Mouse (Mus musculus): ENCODE measurements around the gene Psmc2. TPM values are rescaled to one million over a fixed set of nuclear protein-coding genes. Genes with fewer than 3 reads are reported as not detected.

The Psmc2 gene
- polyA plus RNA-seq, 1 experiment, result 42.3 TPM

DNA sequence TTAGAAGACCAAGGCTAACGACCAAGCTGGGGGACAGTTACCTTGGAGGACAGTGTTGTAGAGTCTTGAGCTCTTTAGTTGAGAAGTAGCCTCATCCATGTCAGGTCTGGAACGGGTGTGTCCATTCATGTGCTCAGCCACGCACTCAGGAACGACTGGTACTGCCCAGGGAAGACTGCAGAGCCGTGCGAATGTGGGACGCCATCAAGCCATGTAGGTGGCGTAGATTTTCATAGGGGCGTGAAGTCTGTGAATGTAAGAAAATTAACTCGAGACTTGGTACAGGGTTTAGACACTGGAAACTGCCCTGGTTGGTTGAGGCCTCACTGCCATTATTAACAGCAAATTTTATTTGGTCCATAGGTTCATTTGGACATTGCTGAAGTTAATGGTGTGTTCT is 41.5 kb upstream of the Psmc2 start:
- WGBS, result 93% methylated on average over 10 of the region's 10 CpGs
- peaks cover 10% of the 10 kb centered on the region for H3K36me3 ChIP-seq (ENCODE audit: control insufficient read depth, insufficient read depth, low read length)
- no peak for DNase-seq
- no peak for TF ChIP-seq POLR2A (IDR thresholded peaks at IDR 0.05; ENCODE audit: low read depth, low read length)
- TF ChIP-seq CTCF (conservative IDR thresholded peaks at IDR 0.05; ENCODE audit: insufficient read depth, insufficient read length, low read depth, low read length), result no peak
- no peak overlapping the region for H3K4me3 ChIP-seq (ENCODE audit: insufficient read depth, low read depth, low read length)
- H3K27me3 ChIP-seq (replicated peaks; ENCODE audit: control insufficient read depth, insufficient read depth, low read length), result no peaks in the 10 kb centered on the region
- H3K4me1 ChIP-seq (ENCODE audit: control insufficient read depth, insufficient read depth, low read length), result peaks cover 1% of the 10 kb centered on the region; the same call in 1 of the 2 replicates
- no peak overlapping the region for H3K27ac ChIP-seq (ENCODE audit: insufficient read depth, low read depth, low read length)

DNA sequence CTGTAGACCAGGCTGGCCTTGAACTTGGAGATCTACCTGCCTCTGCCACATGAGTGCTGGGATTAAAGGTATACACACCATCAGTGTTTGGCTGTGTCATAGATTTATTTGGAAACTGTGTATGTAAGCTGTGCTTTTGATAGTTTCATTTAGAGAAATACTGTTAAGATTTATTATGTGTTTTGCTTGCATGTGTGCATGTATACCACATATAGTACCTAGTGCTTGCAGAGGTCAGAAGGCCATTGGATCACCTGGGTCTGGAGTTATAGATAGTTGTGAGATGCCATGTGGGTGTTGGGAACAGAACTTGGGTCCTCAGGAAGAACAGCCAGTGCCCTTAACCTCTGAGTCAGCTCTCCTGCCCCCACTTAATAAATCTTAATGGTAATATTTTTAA is 40.4 kb upstream of the Psmc2 start:
- no peak for TF ChIP-seq CTCF (conservative IDR thresholded peaks at IDR 0.05; ENCODE audit: insufficient read depth, insufficient read length, low read depth, low read length)
- TF ChIP-seq POLR2A (IDR thresholded peaks at IDR 0.05; ENCODE audit: low read depth, low read length), result no peak
- Histone ChIP-seq H3K27ac (ENCODE audit: insufficient read depth, low read depth, low read length) (no peak overlapping the region), H3K27me3 (replicated peaks; ENCODE audit: control insufficient read depth, insufficient read depth, low read length) (no peaks in the 10 kb centered on the region), H3K4me1 (ENCODE audit: control insufficient read depth, insufficient read depth, low read length) (no peaks in the 10 kb centered on the region), H3K4me3 (ENCODE audit: insufficient read depth, low read depth, low read length) (no peak overlapping the region), H3K36me3 (ENCODE audit: control insufficient read depth, insufficient read depth, low read length) (peaks cover 12% of the 10 kb centered on the region)
- DNase-seq, result no peak

GRCm38 (mm10) chr5:21745966-21746365 is 39.1 kb upstream of the Psmc2 start:
- Histone ChIP-seq H3K4me3 (ENCODE audit: insufficient read depth, low read depth, low read length) (no peak overlapping the region), H3K4me1 (ENCODE audit: control insufficient read depth, insufficient read depth, low read length) (no peaks in the 10 kb centered on the region), H3K27me3 (replicated peaks; ENCODE audit: control insufficient read depth, insufficient read depth, low read length) (no peaks in the 10 kb centered on the region), H3K27ac (ENCODE audit: insufficient read depth, low read depth, low read length) (no peak overlapping the region), H3K36me3 (ENCODE audit: control insufficient read depth, insufficient read depth, low read length) (peaks cover 9% of the 10 kb centered on the region)
- 91% methylated on average over 8 of the region's 8 CpGs for WGBS
- no peak for TF ChIP-seq POLR2A (IDR thresholded peaks at IDR 0.05; ENCODE audit: low read depth, low read length)
- TF ChIP-seq CTCF (conservative IDR thresholded peaks at IDR 0.05; ENCODE audit: insufficient read depth, insufficient read length, low read depth, low read length), result no peak
- no peak for DNase-seq

DNA sequence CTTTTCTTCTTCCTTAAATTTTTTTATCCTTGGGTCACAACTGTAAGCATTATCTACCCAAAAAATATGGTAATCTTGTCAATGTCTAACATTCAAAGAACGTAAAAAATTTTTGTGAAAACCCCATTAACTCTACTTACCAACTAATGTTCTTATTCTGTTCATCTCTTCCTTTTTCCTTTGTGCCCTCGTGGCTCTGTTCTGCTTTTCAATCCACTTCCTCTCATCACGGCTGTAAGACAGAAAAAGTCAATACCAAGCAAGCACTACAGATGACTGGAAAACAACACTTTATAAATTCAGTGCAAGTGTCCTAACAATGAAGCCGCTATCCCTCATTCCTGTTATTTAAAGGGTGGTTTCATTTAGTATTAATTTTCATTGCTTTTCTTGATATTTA is 16.6 kb upstream of the Psmc2 start:
- WGBS, result 89% methylated on average over 4 of the region's 4 CpGs
- Histone ChIP-seq H3K27ac (ENCODE audit: insufficient read depth, low read depth, low read length) (no peak overlapping the region), H3K4me3 (ENCODE audit: insufficient read depth, low read depth, low read length) (no peak overlapping the region), H3K36me3 (ENCODE audit: control insufficient read depth, insufficient read depth, low read length) (peaks cover 7% of the 10 kb centered on the region), H3K4me1 (ENCODE audit: control insufficient read depth, insufficient read depth, low read length) (no peaks in the 10 kb centered on the region), H3K27me3 (replicated peaks; ENCODE audit: control insufficient read depth, insufficient read depth, low read length) (no peaks in the 10 kb centered on the region)
- no peak for TF ChIP-seq CTCF (conservative IDR thresholded peaks at IDR 0.05; ENCODE audit: insufficient read depth, insufficient read length, low read depth, low read length)
- no peak for TF ChIP-seq POLR2A (IDR thresholded peaks at IDR 0.05; ENCODE audit: low read depth, low read length)
- DNase-seq, result no peak

- Histone ChIP-seq H3K27ac (ENCODE audit: insufficient read depth, low read depth, low read length) (no peak overlapping the region), H3K36me3 (ENCODE audit: control insufficient read depth, insufficient read depth, low read length) (peaks cover 7% of the 10 kb centered on the region), H3K4me3 (ENCODE audit: insufficient read depth, low read depth, low read length) (no peak overlapping the region), H3K27me3 (replicated peaks; ENCODE audit: control insufficient read depth, insufficient read depth, low read length) (no peaks in the 10 kb centered on the region), H3K4me1 (ENCODE audit: control insufficient read depth, insufficient read depth, low read length) (no peaks in the 10 kb centered on the region)
- TF ChIP-seq POLR2A (IDR thresholded peaks at IDR 0.05; ENCODE audit: low read depth, low read length) (no peak), CTCF (conservative IDR thresholded peaks at IDR 0.05; ENCODE audit: insufficient read depth, insufficient read length, low read depth, low read length) (no peak)
- no peak for DNase-seq
- 85% methylated on average over 6 of the region's 6 CpGs for WGBS
Observed at GRCm38 (mm10) chr5:21769841-21770240, 15.2 kb upstream of the Psmc2 start.

DNA sequence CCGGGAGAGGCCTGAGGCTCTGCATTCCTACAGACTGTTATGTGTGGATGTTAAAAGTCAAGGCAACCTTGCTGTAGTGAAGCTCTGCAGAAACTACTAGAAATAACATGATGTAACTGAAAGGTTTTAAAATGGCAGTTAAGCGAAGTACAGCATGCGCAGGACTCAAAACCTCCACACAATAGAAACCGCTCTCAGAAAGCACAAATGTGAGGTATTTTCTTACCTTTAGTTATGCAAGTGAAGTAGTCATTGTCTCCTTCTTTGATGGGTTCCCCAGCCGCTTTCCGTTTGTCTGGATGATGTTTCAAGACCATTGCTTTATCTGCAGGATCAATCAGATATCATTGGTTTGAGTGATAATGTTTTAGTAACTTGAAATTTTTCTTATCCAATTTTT is 8.6 kb upstream of the Psmc2 start:
- H3K4me3 ChIP-seq (ENCODE audit: insufficient read depth, low read depth, low read length), result no peak overlapping the region
- no peak for DNase-seq
- 92% methylated on average over 6 of the region's 6 CpGs for WGBS
- H3K27ac ChIP-seq (ENCODE audit: insufficient read depth, low read depth, low read length), result no peak overlapping the region
- H3K36me3 ChIP-seq (ENCODE audit: control insufficient read depth, insufficient read depth, low read length), result peaks cover 9% of the 10 kb centered on the region
- no peak for TF ChIP-seq CTCF (conservative IDR thresholded peaks at IDR 0.05; ENCODE audit: insufficient read depth, insufficient read length, low read depth, low read length)
- no peak for TF ChIP-seq POLR2A (IDR thresholded peaks at IDR 0.05; ENCODE audit: low read depth, low read length)
- no peaks in the 10 kb centered on the region for H3K27me3 ChIP-seq (replicated peaks; ENCODE audit: control insufficient read depth, insufficient read depth, low read length)
- H3K4me1 ChIP-seq (ENCODE audit: control insufficient read depth, insufficient read depth, low read length), result no peaks in the 10 kb centered on the region

DNA sequence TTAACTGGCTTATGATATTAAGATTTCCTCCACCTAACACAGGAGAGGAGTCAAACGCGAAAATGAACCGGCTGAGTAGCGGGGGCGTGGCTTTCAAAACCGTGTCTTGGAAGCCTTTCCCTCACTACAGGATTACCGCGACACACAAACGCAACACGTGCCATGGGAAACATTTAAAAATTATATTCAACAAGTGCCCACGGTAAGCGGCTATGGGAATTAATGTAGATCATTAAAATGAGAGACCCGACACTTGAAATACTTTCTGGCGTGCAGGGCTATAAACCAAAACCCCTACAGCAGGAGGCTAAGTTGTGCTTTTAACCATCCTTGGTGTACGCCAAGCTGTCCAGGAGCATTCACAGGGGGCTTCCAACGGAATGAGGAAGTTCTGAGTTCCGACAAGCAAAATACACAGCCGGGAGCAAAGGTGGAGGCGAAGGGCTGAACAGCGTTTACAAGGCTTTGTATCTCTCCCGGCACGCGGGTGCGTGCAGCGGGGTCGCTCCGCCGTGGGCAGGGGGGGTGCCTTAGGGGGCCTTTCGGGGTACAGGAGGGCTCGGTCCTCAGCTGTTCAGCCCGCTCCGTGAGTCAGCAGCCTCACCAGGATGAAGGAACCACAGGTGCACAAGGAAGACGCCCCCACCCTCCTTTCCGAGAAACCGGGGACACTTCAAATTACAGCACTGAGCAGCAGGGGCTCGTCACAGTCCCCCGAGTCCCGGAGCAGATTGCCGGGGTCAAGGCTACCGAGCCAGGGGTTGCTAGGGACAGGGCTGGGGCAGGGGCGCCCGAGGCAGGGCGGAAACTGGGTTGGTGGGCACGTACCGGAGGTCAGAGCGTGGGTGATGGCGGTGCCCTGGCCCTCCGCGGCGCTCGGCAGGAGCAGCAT is 676 bp upstream of the Psmc2 start:
- peak; percentile 50 for DNase-seq
- H3K4me1 ChIP-seq (ENCODE audit: control insufficient read depth, insufficient read depth, low read length), result peaks cover 8% of the 10 kb centered on the region
- no peaks in the 10 kb centered on the region; the same call in none of the 2 replicates for H3K36me3 ChIP-seq (ENCODE audit: control insufficient read depth, insufficient read depth, low read length)
- no peaks in the 10 kb centered on the region for H3K27me3 ChIP-seq (replicated peaks; ENCODE audit: control insufficient read depth, insufficient read depth, low read length)
- TF ChIP-seq CTCF (conservative IDR thresholded peaks at IDR 0.05; ENCODE audit: insufficient read depth, insufficient read length, low read depth, low read length) (no peak), POLR2A (IDR thresholded peaks at IDR 0.05; ENCODE audit: low read depth, low read length) (no peak)
- WGBS, result under 1% methylated on average over 51 of the region's 51 CpGs
- H3K4me3 ChIP-seq (ENCODE audit: insufficient read depth, low read depth, low read length), result peak overlapping the region; percentile 70
- no peak overlapping the region for H3K27ac ChIP-seq (ENCODE audit: insufficient read depth, low read depth, low read length)
